Mouse (Mus musculus) cerebellum, adult (tissue): ENCODE results near the gene Olfr1032.
"Not testable (repeated sequence)": the region's sequence is repeated elsewhere in the genome, so short reads cannot be mapped to it uniquely, and the experiment has no call there.

Experiments
- ATAC-seq: cut with Nextera tagmentation; 2 replicates; pipeline ENCODE4 v1.9.2; 2017; ENCODE audit warnings: mild to moderate bottlenecking, moderate library complexity, mixed read lengths; ENCODE audit not compliant: insufficient number of reproducible peaks, low FRiP score, low TSS enrichment

The Olfr1032 gene

GRCm38 (mm10) chr2:86005240-86005639 is at the start of gene Olfr1032:
Gene Olfr1032 (plus strand): TSS chr2:86005540.
- no peak for ATAC-seq

DNA sequence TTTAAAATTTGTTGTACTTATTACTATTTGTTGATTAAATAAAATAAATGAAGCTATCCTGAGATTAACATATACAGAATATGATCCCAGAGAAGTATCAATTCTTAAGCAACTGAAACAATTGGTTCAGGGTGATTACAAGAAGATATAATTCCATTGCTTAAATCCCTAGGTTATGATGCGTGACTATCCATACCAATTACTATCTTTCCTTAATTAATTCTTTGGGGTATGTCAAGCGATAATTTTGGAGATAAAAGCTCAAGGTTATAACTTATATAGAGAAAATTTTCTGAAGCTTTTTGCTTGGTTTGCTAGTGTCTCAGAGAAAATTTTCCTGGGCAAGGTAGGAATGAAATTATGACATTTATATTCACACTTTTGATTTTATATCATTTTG is 31.7 kb upstream of the Olfr1032 start, which contains the start of gene Olfr1029:
Olfr1029 (plus strand) TSS at position 301 of the 400 bp plus-strand sequence.
- ATAC-seq: no peak

GRCm38 (mm10) chr2:85978976-85979375 is 26.4 kb upstream of the Olfr1032 start, which contains the start of gene Olfr1030:
Gene Olfr1030 (plus strand): TSS chr2:85979276.
- no peak for ATAC-seq

GRCm38 (mm10) chr2:85990004-85990403 is 15.3 kb upstream of the Olfr1032 start, which contains the start of gene Olfr1031:
Gene Olfr1031 (plus strand): TSS chr2:85990304.
- ATAC-seq: no peak

DNA sequence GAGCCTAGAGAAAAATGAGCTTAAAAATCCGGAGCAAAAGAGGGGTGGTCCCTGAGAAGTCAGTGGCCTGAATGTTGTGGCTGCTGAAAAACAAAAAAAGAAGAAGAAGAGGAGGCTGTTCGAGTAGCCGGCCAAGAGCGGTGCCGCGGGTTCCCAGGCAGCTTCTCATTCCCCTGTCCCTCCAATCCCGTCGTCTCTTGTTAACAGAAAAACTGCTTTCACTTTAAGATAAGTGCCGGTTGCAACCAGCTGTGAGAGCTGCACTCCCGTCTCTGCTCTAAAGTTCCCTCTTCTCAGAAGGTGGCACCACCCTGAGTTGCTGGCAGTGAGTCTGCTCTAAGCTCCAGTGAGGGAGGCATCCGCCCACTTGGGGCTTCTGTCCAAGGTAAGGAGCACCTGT is 15.1 kb downstream of the Olfr1032 start, which contains the start of gene Olfr1033:
Olfr1033 (plus strand) TSS at position 228 of the 400 bp plus-strand sequence.
- not testable (repeated sequence) for ATAC-seq

- not testable (repeated sequence) for ATAC-seq
Observed at GRCm38 (mm10) chr2:86021518-86021917, 16.2 kb downstream of the Olfr1032 start.

GRCm38 (mm10) chr2:86045561-86045960 is 40.2 kb downstream of the Olfr1032 start, which contains the start of gene Olfr1034:
Gene Olfr1034 (plus strand): TSS chr2:86045861.
- ATAC-seq: no peak

- not testable (repeated sequence) for ATAC-seq
Observed at GRCm38 (mm10) chr2:86050777-86051176, 45.4 kb downstream of the Olfr1032 start.
